Mouse (Mus musculus): Measurements from ENCODE around the gene Ccrl2.

The Ccrl2 gene

GRCm38 (mm10) chr9:111058943-111059556, 1.7 kb upstream of the Ccrl2 start:
- DNase-seq: no peak

GRCm38 (mm10) chr9:111057544-111058370, 438 bp upstream of the Ccrl2 start:
- no peak for DNase-seq

GRCm38 (mm10) chr9:111056519-111056797, 861 bp downstream of the Ccrl2 start:
- no peak for DNase-seq

- no peak for DNase-seq
Observed at GRCm38 (mm10) chr9:111055800-111056518, 1.4 kb downstream of the Ccrl2 start.

GRCm38 (mm10) chr9:111054923-111055322, 2.4 kb downstream of the Ccrl2 start:
- no peak for DNase-seq

DNA sequence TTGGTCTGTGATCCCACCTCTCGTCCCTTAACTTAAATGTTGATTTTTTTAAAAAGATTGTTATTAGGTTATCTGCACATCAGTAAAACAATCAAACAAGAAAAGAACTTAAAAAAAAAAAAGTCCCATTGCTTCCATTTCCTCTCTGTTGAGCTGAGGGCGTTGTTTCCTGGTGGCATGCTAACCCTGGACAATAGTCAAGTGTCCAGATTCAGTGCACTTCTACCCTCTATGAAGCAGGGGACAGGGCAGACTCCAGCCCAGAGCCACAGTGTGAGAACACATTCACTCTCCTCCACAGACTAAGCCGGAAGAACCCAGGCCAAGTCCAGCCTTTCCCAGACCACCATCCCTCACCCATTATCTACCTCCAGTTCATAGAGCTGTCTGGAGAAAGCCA, 8.9 kb downstream of the Ccrl2 start:
- DNase-seq: no peak

DNA sequence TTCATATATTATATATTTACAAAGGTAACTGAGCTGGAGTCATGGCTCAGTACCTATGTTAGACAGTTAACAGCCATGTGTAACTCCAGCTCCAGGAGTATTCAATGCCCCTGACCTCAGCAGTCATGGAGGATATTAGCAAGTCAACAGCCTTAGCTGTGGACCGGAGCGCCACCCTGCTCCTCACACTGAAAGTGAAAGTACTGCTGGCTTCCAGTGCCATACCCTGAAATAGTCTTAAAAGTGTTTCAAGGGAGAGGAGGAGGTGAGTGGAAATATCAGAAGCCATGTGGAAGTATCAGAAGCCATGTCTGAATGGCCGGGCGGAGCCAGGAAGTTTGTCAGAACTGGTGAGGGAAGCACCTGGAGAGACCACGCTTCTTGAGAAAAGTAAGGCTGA, 10.1 kb downstream of the Ccrl2 start:
- no peak for DNase-seq

GRCm38 (mm10) chr9:111046222-111046621, 11.1 kb downstream of the Ccrl2 start:
- no peak for DNase-seq

GRCm38 (mm10) chr9:111042266-111042665, 15.1 kb downstream of the Ccrl2 start:
- no peak for DNase-seq

GRCm38 (mm10) chr9:111039966-111040365, 17.4 kb downstream of the Ccrl2 start:
- no peak for DNase-seq

GRCm38 (mm10) chr9:111033717-111034116, 23.6 kb downstream of the Ccrl2 start:
- no peak for DNase-seq

DNA sequence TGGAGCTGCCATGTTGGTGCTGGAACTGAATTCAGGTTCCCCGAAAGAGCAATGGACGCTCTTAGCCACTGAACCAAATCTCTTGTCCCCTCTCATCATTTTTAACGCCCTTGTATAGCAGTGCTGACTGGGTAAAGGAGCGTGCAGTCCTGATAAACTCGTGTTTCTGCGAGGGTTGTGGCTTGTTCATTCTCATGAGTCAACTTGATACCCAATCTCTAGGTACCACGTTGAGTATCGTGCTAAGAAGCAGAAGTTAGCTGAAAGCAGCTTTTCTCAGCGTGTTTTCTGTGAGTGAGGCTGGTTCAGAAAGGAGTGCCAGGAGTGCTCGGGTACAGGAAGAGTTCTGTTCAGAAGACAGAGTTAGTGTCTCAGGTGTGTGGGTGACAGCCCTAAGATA, 30.5 kb downstream of the Ccrl2 start:
- DNase-seq: no peak

DNA sequence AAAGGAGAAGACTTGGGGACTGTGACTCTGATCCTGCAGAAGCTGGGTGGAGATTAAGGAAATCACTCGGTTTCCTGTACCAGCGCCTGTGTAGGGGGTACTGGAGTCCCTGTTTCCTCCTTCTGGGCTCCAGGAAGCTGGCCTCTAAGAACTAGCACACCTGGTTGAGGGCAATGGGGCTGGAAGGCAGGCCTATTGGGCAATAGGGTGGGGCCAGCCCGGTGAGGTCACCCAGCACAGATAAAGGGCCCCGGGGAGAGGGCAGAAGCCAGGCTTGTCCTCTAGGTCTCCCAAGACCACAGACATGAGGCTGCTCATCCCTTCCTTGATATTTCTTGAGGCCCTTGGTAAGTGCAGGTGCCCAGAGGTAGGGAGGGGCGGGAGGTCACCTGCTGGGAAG, 38.3 kb downstream of the Ccrl2 start, which contains the start of gene Ltf:
Gene Ltf, plus strand, starts transcription at position 250 of the 400 bp plus-strand sequence.
- DNase-seq: no peak

- no peak for DNase-seq
Observed at GRCm38 (mm10) chr9:111015658-111016057, 41.7 kb downstream of the Ccrl2 start.

GRCm38 (mm10) chr9:111012041-111012440, 45.3 kb downstream of the Ccrl2 start:
- DNase-seq: no peak

- no peak for DNase-seq
Observed at GRCm38 (mm10) chr9:111011550-111011949, 45.8 kb downstream of the Ccrl2 start.

DNA sequence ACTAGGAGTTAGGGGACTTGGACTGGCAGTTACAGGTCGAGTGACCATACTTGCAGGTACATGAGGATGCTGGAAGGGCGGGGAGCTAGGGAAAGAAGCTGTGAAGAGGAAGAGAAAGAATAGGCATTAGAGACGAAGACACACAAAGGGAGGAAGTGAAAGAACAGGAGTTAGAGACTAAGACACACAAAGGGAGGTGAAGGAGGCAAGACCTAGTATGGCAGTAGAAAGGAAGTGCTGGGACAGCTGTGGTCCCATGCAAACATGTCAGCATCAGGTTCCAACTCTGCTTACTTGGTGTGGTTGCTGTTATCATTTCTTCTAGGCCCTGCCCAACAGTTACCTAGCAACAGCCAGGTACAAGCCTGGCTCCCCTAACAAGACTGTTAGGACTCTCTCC, 47.6 kb downstream of the Ccrl2 start:
- DNase-seq: no peak

DNA sequence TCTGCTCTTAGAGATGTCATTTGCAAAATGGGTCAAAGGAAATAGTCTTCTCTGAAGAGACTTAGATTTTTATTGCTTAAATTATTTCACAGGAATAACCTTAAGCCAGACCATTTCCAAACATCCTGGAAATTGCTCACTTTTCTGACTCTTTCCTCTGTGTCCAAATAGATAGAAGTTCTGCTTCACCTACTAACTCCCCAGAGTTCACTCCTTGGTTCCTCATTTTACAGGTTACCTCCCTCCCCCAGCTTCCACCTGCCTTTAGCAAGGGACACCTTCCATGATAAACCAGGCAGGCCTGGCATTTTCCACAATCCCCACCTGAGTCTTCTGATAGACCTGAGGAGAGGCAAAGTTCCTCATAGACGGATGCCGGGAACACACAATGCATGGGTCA, 50.8 kb downstream of the Ccrl2 start:
- DNase-seq: no peak
